Mouse (Mus musculus) cerebral cortex, adult 2 months (tissue): ENCODE results near the gene Ctdspl.

ENCODE experiments used
- WGBS: fragments of 180-500 bp; shearing (Covaris S2); methylation state at CpG from one replicate; pipeline ENCODE4 v1.1.7; 2018; 5-methylcytosine and 5-hydroxymethylcytosine counted together

Ctdspl gene

DNA sequence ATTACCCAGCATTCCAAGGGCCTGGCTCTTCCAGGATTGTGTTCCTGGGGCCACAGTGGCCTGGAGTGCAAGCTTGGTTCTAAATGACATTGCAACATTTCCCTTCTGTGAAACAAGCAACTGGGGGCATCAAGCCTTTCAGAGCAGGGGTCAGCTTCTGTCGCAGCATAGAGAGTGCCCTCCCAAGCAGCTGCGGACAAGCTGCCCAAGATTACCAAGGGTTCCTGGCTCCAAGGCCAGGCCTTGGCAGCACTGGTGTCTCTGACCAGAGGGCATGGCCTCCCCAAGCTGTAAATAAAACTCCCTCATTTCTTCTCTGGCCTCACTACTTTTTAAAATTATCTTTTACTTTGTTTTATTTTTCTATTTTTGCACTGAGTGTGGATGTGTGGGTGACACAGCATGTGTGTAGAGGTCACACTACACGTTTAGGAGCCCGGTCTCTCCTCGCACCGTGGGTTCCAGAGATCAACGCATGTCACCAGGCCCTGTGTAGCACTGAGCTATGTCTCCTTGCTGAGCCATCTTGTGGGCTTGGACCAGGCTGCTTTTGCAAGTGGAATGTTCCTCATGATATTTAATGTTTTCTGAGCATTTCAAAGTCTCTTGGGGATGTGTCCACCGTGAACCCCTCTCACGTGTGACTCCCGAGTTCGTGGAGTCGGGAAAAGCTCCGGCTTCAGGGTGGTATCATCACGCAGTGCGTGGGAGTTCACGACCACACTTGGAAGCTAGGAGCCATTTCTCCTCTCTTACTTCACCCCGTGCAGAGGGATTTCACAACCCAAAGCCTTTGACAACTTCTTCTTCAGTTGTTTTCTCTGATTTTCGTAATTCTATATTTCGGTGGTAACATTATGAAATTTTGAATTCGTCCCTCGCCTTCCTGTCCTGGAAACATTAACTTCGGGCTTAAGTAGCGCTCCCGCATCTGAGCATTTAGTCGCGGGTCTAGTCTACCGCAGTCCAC is 102.3 kb downstream of the Ctdspl start:
- WGBS = 90% methylated on average over 27 of the region's 27 CpGs

DNA sequence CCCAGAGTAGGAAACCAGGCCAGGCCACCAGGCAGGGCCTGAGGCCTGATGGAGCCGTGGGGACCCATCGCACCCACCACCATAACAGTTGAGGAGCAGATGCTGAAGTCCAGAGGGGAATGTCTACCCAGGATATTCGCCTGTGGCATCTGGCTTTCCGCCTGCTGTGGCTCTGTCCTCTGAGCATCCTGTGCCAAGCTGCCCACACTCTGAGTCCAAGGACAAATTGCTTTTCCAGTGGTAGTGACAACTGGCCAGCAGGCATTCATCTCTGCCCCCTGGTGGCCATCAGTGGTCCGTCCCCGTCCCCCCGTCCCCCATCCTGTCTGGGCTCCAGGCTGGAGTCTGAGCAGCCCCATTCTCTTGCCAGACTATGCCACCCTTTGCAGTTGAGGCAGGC is 103.3 kb downstream of the Ctdspl start:
- WGBS = 47% methylated on average over 7 of the region's 7 CpGs

DNA sequence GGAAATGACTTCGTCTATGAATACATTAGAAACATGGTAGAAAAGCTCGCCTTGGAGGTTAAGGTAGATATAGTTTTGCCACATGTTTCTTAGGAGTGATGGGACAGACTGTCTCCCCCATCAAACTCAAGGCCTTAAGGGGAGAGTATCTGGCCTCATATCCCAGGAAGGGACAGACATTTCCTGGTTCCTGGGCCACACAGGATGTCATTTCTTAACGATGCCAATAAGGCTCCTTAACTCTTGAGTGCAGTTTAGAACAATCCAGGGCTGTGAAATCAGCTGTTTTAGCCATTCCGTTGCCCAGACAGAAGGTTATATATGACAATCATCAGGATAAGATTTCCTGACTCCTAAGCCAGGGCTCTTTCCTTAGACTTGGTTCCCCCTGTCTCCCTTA is 104.8 kb downstream of the Ctdspl start:
- WGBS = 84% methylated on average over 4 of the region's 4 CpGs

DNA sequence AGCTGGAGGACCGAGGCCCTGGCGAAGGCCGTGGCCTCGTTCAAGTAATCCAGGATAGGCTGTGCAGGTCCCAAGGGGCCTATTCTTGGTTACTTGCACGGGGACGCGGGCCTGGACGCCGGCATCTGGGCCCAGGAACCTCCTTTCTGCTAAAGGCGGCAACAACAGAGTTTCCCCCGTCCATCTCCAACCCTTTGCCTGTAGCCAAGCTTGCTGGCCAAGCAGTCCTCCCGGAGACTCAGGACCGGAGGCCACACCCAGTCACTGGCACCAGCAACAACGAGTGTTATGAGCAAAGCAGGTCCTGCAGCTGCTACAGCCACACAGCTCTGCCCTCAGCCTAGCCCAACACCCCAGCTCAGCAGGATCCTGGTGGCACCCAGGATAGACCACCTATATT is 105.5 kb downstream of the Ctdspl start:
- WGBS = 67% methylated on average over 14 of the region's 14 CpGs

DNA sequence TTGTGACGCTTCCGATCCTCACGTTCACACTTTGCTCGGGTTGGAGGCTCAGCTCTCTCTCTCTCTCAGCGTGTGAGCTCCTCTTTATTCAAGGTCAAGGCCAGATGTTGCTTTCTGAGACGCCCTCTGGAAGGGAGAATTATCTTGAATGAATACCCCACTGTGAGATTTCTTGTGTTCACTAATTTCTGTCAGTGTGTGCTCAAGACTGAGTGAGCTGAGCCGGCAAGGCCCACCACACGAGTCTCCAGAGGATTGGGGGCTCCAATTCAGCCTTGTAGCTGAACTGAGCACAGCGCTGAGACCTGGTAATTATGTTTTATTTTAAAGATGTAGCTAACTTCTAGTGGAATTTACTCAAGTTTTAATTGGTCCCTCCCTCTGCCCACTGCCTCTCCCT is 106.3 kb downstream of the Ctdspl start:
- WGBS = 48% methylated on average over 9 of the region's 9 CpGs

DNA sequence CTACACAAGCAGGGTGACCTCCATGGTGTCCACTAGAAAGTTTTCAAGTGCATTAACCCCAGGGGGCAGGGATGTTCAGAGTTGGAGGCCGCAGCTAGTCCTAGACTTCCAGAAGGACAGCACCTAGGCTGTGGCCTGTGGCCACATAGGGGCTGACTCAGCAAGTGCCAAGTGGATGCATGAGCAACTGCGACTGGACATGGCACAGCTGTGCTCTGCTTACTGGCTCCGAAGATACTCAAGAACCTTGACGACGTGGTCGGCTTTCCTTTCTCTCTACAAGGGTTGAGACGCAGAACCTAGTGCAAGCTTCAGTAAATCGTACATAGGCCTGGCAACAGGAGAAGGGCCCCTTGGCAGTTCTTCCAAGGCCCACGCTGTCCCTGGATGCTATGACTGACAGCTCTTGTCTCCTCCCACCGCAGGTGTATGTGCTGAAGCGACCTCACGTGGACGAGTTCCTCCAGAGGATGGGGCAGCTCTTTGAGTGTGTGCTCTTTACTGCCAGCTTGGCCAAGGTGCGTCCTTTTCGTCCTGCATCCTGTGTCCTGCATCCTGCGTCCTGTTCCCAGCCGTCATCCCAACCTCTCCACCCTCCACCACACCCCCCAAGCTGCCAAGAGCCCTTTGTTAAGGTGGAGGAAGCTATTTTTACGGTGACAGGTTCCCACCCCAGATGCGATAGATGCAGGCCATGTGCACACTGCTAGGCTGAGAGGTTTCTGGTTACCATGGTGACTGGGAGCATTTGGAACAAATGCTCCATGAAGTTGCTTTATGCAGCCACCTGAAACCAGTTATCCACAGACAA is 107.1 kb downstream of the Ctdspl start:
- 58% methylated on average over 19 of the region's 19 CpGs for WGBS

DNA sequence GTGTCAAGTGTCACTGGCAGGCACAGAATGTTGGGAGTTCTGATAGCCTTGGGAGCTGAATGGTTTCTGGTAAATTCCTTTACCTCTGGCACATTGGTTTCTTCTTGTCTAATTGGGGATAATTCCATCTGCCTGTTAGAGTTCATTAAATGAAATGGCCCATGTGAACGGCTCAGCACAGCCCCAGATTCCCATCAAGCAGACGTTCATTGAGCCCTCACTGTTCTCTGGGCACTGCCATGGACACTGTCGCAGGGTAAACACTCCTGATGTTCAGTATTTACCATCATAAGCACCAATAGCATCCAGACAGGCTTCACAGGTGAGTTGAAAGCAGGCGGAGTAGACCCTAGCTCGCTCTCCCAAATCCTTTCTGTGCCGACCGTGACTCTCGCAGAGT is 107.8 kb downstream of the Ctdspl start:
- 81% methylated on average over 8 of the region's 8 CpGs for WGBS

DNA sequence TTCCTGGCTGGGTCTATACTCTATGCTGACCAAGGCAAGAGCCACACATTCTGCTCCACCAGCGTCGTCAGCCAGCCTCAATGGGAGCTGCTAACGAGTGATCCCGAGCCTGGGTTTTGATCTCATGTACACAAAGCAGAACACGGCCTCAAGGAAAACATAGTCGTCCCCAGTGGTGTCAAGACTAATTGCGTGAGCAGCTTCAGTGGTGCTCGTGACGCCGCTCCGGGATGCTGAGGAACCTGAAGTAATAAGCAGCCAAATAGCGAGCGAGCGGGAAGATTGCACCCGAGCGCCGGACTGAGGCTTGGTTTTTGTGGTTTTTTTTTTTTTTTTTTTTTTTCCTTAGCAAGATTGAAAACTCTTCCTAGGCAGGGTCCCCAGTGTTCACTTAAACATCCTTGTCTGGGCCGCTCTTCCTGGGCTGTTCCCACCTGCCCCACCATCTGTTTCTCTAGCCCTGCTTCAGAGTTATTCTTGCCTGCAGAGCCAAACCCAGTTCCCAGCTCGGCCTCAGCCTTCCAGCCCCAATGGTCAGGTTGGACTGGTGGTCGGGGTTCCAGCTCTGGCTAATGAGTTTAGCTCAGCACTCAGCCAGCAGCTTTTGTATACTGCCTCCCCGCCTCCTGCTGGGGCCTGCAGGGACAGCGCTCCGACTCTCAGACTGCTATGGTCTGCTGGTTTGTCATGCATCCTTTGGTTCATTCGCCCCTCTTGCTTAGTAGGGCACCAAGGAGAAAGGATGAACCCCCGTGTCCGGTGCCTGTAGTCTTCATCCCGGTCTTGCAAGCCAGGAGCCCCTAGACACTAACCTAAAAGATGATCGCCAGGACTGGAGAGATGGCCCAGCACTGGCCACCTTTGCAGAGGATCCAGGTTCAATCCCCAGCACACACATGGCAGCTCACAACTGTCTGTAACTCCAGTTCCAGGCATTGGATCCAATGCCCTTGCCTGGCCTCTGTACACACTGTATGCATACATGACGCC is 108.7 kb downstream of the Ctdspl start:
- WGBS = 81% methylated on average over 29 of the region's 29 CpGs

DNA sequence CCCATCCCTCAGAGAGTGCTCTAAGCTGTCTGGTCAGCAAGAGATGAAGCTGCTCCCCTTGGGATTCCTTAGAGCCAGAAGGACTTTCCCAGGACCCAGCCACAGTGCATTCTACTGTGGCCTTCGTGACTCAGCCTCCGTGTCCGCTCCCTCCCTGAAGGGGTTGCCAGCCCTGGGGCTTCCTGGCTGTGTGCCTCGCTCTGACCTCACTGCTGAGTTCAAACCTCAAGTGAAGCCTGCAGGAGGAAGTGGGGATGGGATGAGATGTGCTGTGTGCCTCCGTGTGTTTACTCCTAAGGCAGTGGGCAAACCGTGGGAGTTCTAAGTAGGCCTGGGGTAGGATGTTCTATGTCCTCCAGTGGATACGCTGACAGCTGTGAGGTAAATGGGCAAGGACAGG is 109.6 kb downstream of the Ctdspl start:
- 52% methylated on average over 7 of the region's 7 CpGs for WGBS

DNA sequence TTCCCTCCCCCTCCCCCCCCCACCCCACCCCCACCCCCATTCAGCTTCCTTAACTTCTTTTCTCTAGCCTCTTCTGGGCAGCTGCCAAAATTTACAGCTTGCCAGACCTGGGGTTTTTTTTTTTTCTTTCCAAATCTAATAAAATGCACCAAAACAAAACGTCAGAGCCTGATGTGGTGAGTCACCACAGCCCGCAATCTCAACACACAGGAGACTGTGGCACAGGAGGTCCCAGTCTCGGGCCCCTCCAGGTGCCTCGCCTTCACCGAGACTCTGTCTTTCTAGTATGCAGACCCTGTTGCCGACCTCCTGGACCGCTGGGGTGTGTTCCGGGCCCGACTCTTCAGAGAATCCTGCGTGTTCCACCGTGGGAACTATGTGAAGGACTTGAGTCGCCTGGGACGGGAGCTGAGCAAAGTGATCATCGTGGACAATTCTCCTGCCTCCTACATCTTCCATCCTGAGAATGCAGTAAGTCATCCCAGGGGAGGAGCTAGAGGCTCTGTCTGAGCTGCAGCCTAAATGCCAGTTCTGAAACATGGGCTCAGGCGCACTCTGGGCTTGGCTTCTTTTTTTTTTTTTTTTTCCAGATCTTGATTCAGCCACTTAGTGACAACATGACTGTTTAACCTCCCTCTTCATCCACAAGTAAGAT is 111.0 kb downstream of the Ctdspl start:
- WGBS = 43% methylated on average over 15 of the region's 15 CpGs

DNA sequence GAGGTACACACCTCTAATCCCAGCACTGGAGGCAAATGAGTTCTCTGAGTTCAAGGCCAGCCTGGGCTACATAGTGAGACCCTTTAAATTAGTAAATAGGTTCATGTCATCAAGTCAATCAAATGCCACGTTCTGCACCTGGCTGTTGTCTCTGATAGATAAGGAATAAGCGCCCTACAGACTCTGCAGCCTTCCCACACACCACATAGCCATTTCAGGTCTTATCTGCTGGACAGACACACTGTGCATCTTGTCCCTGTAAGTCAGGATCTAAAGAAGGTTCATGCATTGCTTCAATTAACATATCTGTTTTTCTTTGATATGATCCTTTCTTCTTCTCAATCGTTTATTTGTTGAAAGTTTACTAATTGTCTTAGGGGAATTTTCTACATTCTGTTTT is 112.3 kb downstream of the Ctdspl start:
- 94% methylated on average over 3 of the region's 3 CpGs for WGBS

DNA sequence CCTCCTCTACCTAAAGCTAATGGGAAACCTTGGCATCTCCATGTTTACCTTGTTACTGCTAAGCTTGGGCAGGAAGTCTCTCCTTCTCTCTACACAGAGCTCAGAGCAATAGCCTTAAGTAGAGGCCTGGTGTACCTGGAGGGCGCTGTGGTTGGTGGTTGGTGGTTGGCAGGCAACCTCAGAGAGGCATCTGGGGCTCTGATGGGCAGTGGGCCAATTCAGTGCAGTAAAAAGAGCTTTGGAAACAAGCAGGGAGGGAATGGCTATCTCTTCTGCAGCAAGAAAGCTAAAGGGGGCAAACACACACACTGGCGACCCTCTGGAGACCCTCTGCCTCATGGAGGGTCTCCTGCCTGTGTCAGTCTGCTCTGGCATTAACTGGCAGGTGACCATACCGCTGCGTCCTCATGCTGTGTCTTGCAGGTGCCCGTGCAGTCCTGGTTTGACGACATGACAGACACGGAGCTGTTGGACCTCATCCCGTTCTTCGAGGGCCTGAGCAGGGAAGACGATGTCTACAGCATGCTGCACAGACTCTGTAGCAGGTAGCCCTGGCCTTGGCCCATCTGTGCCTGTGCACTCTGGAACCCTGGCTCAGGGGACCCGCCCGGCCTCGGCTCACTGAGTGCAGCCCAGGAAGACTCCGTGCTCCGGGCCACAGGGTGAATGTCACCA is 114.0 kb downstream of the Ctdspl start:
- 70% methylated on average over 15 of the region's 15 CpGs for WGBS

DNA sequence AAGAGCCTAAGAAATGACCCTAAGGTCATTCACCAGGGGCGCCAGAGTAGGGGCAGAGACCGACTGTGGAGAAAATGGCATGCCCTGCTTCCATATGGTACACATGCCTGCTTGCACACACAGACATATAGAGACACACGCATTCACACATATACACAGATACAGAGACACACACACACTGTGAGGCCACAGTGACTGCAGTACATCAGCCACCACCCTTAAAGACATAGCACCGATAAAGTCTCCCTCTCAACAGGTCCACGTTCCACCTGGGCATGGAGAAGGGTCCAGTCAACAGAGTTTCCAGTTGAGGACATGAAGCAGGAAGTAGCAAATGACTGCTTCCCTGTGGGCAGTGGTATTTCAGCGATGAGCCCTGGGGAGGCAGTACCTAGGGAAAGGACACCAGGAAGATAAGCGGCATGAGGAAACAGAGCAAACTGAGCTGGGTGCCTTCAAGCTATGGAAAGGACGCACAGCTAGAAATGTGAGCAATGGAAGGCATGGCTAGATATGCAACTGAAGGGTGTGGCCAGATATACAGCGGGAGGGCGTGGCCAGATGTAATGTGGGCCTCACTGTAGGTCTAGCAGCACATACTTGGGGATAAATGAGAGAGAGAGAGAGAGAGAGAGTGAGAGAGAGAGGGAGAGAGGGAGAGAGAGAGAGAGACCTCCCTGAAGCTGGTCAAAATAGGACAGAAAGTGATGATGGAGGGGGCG is 122.1 kb downstream of the Ctdspl start:
- WGBS = 87% methylated on average over 11 of the region's 11 CpGs

DNA sequence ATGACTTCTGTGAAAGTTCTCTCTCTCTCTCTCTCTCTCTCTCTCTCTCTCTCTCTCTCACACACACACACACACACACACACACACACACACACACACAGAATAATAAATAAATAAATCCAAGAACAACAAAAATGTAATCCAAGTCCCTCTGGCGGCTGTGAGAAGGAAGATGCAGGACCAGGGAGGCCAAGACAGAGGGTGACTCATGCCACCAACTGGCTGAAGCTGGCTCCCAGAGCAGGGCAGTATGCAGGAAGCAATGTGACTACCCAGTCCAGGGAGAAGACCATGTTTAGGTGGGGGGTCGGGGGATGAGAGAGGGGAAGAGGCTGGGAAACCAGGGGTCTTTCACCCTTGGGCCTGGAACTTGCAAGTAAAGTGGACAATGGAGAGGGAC is 124.9 kb downstream of the Ctdspl start:
- 74% methylated on average over 2 of the region's 2 CpGs for WGBS

DNA sequence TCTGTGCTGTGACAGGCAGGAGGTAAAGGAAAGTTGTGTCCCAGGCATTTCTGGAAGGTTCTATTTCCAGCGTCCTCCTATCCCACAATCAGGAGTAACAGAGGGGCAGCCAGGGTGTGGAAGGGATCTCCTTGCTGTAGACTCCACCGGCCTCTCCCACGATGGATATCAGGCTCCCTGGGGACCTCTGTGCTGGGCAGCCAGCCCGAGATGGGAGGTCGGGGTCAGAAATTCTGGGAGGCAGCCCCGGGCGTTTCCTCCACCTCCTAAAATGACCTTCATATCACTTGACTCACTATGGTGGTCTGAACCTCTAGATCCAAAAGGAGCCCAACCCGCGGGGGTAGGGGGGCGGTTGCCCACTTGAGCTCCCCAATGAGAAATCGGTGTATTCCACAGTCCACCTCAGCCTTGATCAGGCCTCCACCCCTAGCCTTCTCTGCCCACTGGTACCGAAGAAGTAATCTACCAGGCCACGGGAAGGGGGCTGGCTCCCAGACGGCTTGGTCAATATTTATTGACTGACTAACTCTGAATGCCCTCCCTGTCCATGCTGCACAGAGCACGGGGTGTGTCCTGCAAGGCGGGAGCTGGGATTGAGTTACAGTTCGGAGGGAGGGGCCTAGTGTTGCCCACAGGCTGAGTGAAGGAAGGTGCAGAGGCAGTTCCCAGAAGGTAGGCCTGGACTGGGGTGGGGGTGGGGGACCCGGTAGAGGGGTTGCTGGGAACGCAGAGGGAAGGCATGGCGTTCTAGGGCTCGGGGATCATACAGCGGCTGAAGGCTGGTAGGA is 126.1 kb downstream of the Ctdspl start, which contains the start of gene Vill:
Gene Vill (plus strand): TSS at position 625 of the 791 bp plus-strand sequence.
- WGBS = 35% methylated on average over 22 of the region's 22 CpGs

DNA sequence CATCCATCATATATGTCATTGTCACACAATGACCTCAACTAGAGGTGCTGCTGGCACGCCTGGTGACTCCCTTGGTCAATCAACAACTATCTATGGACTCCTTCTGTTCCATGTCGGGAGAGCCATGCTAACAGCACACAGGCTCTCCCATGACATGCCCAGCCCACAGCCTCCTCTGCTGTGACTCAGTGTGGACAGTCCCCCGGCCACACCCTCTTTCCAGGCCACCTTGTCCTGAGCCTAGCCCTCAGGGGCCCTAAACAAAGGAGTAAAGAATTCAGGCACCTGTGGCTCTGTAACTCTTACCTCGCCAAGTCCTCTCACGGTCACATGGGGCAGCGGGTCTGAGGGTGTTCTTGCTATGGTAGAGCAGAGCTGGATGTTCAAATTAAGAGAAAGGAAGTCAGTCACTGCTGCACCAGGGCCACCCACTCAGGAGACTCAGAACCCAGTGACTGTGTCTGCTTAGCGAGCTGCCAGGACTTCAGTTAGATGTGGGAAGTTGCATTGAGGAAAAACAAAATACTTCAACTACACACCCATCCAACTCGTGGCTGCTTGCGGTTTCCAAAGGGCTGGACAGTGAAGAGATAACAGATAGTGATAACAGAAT is 127.8 kb downstream of the Ctdspl start:
- WGBS = 61% methylated on average over 9 of the region's 9 CpGs

DNA sequence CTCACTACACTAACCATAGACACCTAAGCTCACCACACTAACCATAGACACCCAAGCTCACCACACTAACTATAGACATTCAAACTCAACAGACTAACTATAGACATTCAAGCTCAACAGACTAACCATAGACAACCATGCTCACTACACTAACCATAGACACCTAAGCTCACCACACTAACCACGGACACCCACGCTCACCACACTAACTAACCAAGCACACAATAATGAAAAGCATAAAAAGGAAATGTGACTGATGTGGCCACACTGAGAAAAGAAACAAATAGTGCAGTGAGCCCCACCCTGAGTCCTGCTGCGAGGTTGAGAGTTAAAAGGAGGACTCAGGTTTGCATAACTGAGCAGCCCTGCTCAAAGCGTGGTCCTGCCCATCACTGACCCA is 129.1 kb downstream of the Ctdspl start:
- 89% methylated on average over 4 of the region's 4 CpGs for whole genome bisulfite sequencing

DNA sequence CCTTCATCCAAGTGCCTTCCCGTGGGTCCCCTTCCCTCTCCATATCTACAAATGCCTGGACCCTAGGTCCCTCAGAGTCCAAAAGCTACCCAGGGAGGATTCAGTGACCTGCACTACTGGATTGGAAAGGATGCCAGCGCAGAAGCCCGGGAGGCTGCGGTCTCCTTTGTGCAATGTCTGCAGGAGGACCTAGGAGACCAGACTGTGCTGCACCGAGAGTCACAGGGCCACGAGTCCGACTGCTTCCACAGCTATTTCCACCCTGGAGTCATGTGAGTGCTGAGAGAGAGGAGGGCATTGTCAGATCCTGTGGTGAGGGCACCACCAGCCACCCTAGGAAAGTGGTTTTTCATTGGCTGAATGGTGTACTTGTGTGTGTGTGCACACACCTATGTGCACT is 132.0 kb downstream of the Ctdspl start:
- WGBS = 86% methylated on average over 7 of the region's 7 CpGs
